Mouse (Mus musculus) thymus, adult 2 months (tissue): Measurements from ENCODE around the gene Itga6. TPM values are rescaled to one million over a fixed set of nuclear protein-coding genes. Genes with fewer than 3 reads are reported as not detected.

Experiments used
- DNase-seq: peaks from one replicate; pipeline ENCODE4 v3.0.0; 2021
- H3K27ac ChIP-seq: fragments of 200-500 bp; 2 replicates; pipeline ENCODE4 v1.5.1; 2012; ENCODE audit warnings: low read length, control low read depth; ENCODE audit not compliant: control insufficient read depth, insufficient read depth
- H3K27me3 ChIP-seq: fragments of 200-500 bp; 2 replicates; pipeline ENCODE4 v1.6.1; 2012; ENCODE audit warnings: mild to moderate bottlenecking, low read length, moderate library complexity, mixed read lengths; ENCODE audit not compliant: control insufficient read depth, insufficient read depth
- H3K36me3 ChIP-seq: fragments of 200-500 bp; 2 replicates; pipeline ENCODE4 v1.6.1; 2012; ENCODE audit warnings: mild to moderate bottlenecking, low read length, moderate library complexity; ENCODE audit not compliant: control insufficient read depth, insufficient read depth
- H3K4me1 ChIP-seq: fragments of 200-500 bp; replicated peaks from 2 replicates; pipeline ENCODE4 v1.6.1; 2012; ENCODE audit warnings: low read length; ENCODE audit not compliant: control insufficient read depth, insufficient read depth
- H3K4me3 ChIP-seq: fragments of 200-500 bp; 2 replicates; pipeline ENCODE4 v1.5.1; 2012; ENCODE audit warnings: mild to moderate bottlenecking, low read length, control low read depth, moderate library complexity; ENCODE audit not compliant: control insufficient read depth, insufficient read depth
- CTCF ChIP-seq: fragments of 200-500 bp; IDR thresholded peaks from 2 replicates; pipeline ENCODE4 v1.5.1; 2012; ENCODE audit warnings: mild to moderate bottlenecking, control low read depth, low read length, moderate library complexity, borderline replicate concordance; ENCODE audit not compliant: control insufficient read depth, poor library complexity, insufficient read depth; ENCODE audit errors: extremely low read depth
- POLR2A ChIP-seq: fragments of 200-500 bp; IDR thresholded peaks from 2 replicates; pipeline ENCODE4 v1.6.1; 2012; ENCODE audit warnings: mild to moderate bottlenecking, low read length, control low read depth, moderate library complexity; ENCODE audit not compliant: control insufficient read depth, poor library complexity, insufficient read depth; ENCODE audit errors: extremely low read depth
- WGBS: fragments of 180-500 bp; shearing (Covaris S2); methylation state at CpG from one replicate; pipeline ENCODE4 v1.1.7; 2018; 5-methylcytosine and 5-hydroxymethylcytosine counted together
- polyA plus RNA-seq: library from polyadenylated mRNA; depleted of rRNA; stranded (reverse); fragments of >200 nt; gene quantifications from 2 replicates; pipeline ENCODE4 v1.2.3, GENCODE M21; 2012

Itga6 gene
- polyA plus RNA-seq, 1 experiment: 38.2 TPM

DNA sequence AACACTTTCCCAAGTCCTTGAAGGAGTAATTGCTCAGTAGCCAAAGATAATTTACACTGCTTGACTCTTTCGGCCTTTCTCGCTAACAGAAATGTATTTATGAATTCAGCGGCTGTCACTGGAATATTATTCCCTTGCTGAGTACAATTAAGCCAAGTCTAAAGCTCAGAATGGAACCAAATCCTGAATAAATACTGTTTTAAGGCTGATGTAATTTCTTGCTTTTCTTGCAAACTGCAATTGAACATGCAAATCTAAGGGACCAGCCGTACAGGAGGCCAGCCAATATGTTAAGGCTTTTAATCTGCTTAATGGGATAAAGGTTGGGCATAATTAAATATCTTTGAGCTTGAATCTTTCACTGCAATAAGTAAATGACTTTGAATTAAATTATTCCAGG is 2.9 kb upstream of the Itga6 start:
- no peak for DNase-seq
- 95% methylated on average over 4 of the region's 4 CpGs for WGBS
- Histone ChIP-seq H3K4me1 (peaks cover 2% of the 10 kb centered on the region; the same call in 1 of the 2 replicates), H3K36me3 (no peaks in the 10 kb centered on the region), H3K27ac (no peak overlapping the region), H3K4me3 (no peak overlapping the region), H3K27me3 (no peaks in the 10 kb centered on the region)
- TF ChIP-seq CTCF (no peak), POLR2A (no peak)

DNA sequence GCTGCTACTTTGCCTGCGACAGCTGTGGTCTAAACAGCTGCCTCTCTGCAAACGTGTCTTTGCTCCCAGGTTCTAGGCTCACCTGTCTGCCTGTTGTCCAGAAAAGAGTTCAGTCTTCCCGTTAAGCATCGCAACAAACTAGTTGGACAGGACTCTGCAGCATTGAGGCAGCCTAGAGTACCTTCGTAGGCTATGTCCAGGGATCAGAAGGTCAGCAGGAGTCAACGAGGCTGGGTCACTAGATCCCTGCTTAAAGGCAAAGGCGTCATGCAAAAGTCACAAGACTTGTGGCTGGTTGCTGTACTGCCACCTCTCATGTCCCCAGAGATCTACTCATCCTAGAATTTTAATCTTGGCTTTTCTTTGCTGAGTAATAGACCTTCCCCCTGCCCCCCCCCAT is 2.0 kb upstream of the Itga6 start:
- peaks cover 2% of the 10 kb centered on the region; the same call in 1 of the 2 replicates for H3K4me1 ChIP-seq
- no peaks in the 10 kb centered on the region for H3K27me3 ChIP-seq
- no peak overlapping the region for H3K27ac ChIP-seq
- TF ChIP-seq POLR2A (no peak), CTCF (no peak)
- WGBS: 89% methylated on average over 7 of the region's 7 CpGs
- H3K4me3 ChIP-seq: no peak overlapping the region
- H3K36me3 ChIP-seq: no peaks in the 10 kb centered on the region
- DNase-seq: no peak

DNA sequence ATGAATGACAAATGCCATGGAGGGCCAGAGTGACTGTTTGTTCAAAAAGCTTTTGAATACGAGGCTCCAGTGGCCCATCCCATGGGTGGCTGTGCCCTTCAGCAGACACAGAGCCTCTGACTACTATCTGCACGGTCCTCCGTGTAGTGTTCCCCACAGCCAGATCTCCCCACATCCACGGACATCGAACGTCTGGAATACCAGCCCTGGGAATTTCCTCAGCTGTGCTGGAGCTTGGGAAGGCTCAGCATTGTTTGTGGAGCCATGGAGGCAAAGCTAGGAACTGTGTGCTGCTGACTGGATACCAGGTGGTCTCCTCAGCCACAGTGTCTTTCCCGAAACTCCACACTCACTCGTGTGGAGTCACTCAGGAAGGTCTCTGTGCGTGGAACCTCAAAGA is 1.1 kb upstream of the Itga6 start:
- peaks cover 2% of the 10 kb centered on the region; the same call in 1 of the 2 replicates for H3K4me1 ChIP-seq
- H3K4me3 ChIP-seq: no peak overlapping the region
- TF ChIP-seq POLR2A (no peak), CTCF (no peak)
- no peaks in the 10 kb centered on the region for H3K27me3 ChIP-seq
- DNase-seq: no peak
- no peaks in the 10 kb centered on the region for H3K36me3 ChIP-seq
- no peak overlapping the region for H3K27ac ChIP-seq
- WGBS: 72% methylated on average over 9 of the region's 9 CpGs

DNA sequence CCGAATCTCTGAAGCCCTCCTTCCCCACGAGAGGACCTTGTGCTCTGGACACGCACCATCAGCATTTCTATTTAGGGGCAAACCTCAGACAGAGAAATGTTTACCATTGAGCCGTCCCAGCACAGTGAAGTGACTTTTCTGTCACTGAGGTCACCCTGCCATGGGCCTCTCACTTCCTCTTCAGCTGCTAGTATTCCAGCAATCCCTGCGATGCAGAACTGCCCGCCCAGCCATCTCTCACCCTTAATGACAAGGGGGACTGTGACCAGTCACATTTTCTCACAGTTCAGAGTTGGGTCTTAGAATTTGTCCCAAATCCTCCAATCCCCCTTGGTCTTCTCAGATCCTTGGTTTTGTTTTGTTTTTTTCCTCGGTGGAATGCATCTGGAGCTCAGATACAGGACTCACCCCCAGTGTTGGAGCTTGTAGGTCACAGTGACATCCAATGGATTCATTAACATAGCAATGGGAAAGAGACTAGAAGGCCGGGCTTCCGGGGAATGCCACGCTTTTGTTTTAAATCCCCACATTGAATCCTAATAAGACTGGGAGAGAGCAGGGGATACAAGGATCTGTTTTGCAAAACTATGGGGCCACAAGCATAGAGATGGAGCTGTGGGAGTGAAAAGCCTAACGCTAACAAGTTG is 432 bp upstream of the Itga6 start:
- Histone ChIP-seq H3K27ac (no peak overlapping the region; the same call in 1 of the 2 replicates), H3K36me3 (no peaks in the 10 kb centered on the region), H3K4me1 (peaks cover 2% of the 10 kb centered on the region; the same call in 1 of the 2 replicates), H3K27me3 (no peaks in the 10 kb centered on the region), H3K4me3 (no peak overlapping the region)
- no peak for TF ChIP-seq POLR2A
- TF ChIP-seq CTCF: no peak
- 54% methylated on average over 11 of the region's 11 CpGs for WGBS
- DNase-seq: no peak

- H3K4me1 ChIP-seq: peaks cover 2% of the 10 kb centered on the region
- no peak overlapping the region for H3K27ac ChIP-seq
- H3K36me3 ChIP-seq: no peaks in the 10 kb centered on the region
- H3K4me3 ChIP-seq: no peak overlapping the region
- TF ChIP-seq POLR2A: no peak
- no peak for TF ChIP-seq CTCF
- H3K27me3 ChIP-seq: no peaks in the 10 kb centered on the region
- DNase-seq: no peak
- 95% methylated on average over 5 of the region's 5 CpGs for WGBS
Measured at GRCm38 (mm10) chr2:71748451-71748850, 3.0 kb downstream of the Itga6 start.

- no peak overlapping the region for H3K27ac ChIP-seq
- no peaks in the 10 kb centered on the region for H3K27me3 ChIP-seq
- no peak for DNase-seq
- TF ChIP-seq CTCF: no peak
- TF ChIP-seq POLR2A: no peak
- WGBS: 96% methylated on average over 13 of the region's 13 CpGs
- H3K4me3 ChIP-seq: no peak overlapping the region
- H3K36me3 ChIP-seq: no peaks in the 10 kb centered on the region
- H3K4me1 ChIP-seq: peaks cover 2% of the 10 kb centered on the region
Measured at GRCm38 (mm10) chr2:71749367-71750086, 4.1 kb downstream of the Itga6 start.
